Mouse (Mus musculus) kidney, adult 8-10 months (tissue): ENCODE data around the gene Hnrnpul2.
A peak's percentile ranks its signal among the peaks of the same experiment; 100 is the strongest.

Experiments
- DNase-seq, 2 experiments: peaks; one replicate each; pipeline ENCODE4 v3.0.0; 2022

Hnrnpul2 gene

GRCm38 (mm10) chr19:8819596-8820423 is at the start of gene Hnrnpul2:
Gene Hnrnpul2 (plus strand): TSS chr19:8820010.
- DNase-seq, result peak; percentile 98 to 99

- DNase-seq, result peak; percentile 71 to 80
Measured at GRCm38 (mm10) chr19:8770567-8771270, 49.1 kb upstream of the Hnrnpul2 start, which contains the start of gene Tmem223. Gene Tmem223 (plus strand): TSS chr19:8770996.

GRCm38 (mm10) chr19:8772996-8773395 is 46.8 kb upstream of the Hnrnpul2 start:
- DNase-seq, result no peak

GRCm38 (mm10) chr19:8773409-8773808 is 46.4 kb upstream of the Hnrnpul2 start:
- no peak for DNase-seq

- DNase-seq, result peak; percentile 92 to 96
Measured at GRCm38 (mm10) chr19:8774086-8774835, 45.5 kb upstream of the Hnrnpul2 start, which contains the start of gene Tmem179b. Gene Tmem179b (minus strand): TSS chr19:8774467.

- DNase-seq, result peak; percentile 26 to 27
Measured at GRCm38 (mm10) chr19:8774951-8775421, 44.8 kb upstream of the Hnrnpul2 start.

GRCm38 (mm10) chr19:8786008-8786781 is 33.6 kb upstream of the Hnrnpul2 start, which contains the start of gene Taf6l:
Gene Taf6l (minus strand): TSS chr19:8786417.
- DNase-seq, result peak; percentile 97 to 98

GRCm38 (mm10) chr19:8788521-8788920 is 31.3 kb upstream of the Hnrnpul2 start:
- DNase-seq, result no peak

- DNase-seq, result no peak
Measured at GRCm38 (mm10) chr19:8789171-8789570, 30.6 kb upstream of the Hnrnpul2 start.

- no peak for DNase-seq
Measured at GRCm38 (mm10) chr19:8790171-8790570, 29.6 kb upstream of the Hnrnpul2 start.

- DNase-seq, result peak; percentile 93
Measured at GRCm38 (mm10) chr19:8798264-8798946, 21.4 kb upstream of the Hnrnpul2 start, which contains the start of gene Polr2g. Gene Polr2g (minus strand): TSS chr19:8798577.

- no peak for DNase-seq
Measured at GRCm38 (mm10) chr19:8798947-8799315, 20.9 kb upstream of the Hnrnpul2 start.

- peak; percentile 96 to 98 for DNase-seq
Measured at GRCm38 (mm10) chr19:8802130-8802821, 17.5 kb upstream of the Hnrnpul2 start, which contains the start of gene Zbtb3. Gene Zbtb3 (plus strand): TSS chr19:8802555.

GRCm38 (mm10) chr19:8803204-8803780 is 16.5 kb upstream of the Hnrnpul2 start:
- no peak for DNase-seq

GRCm38 (mm10) chr19:8803879-8804660 is 15.7 kb upstream of the Hnrnpul2 start:
- DNase-seq, result no peak

GRCm38 (mm10) chr19:8806810-8807209 is 13.0 kb upstream of the Hnrnpul2 start:
- DNase-seq, result no peak

- DNase-seq, result peak in 1 of 2 experiments; percentile 60
Measured at GRCm38 (mm10) chr19:8815812-8816211, 4.0 kb upstream of the Hnrnpul2 start.

GRCm38 (mm10) chr19:8817001-8817400 is 2.8 kb upstream of the Hnrnpul2 start:
- no peak for DNase-seq

GRCm38 (mm10) chr19:8818301-8818798 is 1.5 kb upstream of the Hnrnpul2 start:
- no peak for DNase-seq
